Mouse (Mus musculus) lung, postnatal 0 days (tissue): Measurements from ENCODE around the gene Slc35f3. TPM values are rescaled to one million over a fixed set of nuclear protein-coding genes. Genes with fewer than 3 reads are reported as not detected.
A peak's percentile ranks its signal among the peaks of the same experiment; 100 is the strongest.

Experiments used
- ATAC-seq: fragments of 200-750 bp; cut with Nextera tagmentation; 2 replicates; pipeline ENCODE4 v1.8.0; 2017; ENCODE audit warnings: moderate library complexity
- DNase-seq: peaks from one replicate; pipeline ENCODE4 v3.0.0-alpha.2; 2016; ENCODE audit warnings: low spot score
- H3K27ac ChIP-seq: fragments of 300-500 bp; sonication (generic); 2 replicates; pipeline ENCODE4 v1.5.1; 2014; ENCODE audit warnings: antibody characterized with exemption, mild to moderate bottlenecking, low read length, mixed read lengths
- H3K27me3 ChIP-seq: fragments of 300-500 bp; sonication (generic); replicated peaks from 2 replicates; pipeline ENCODE4 v1.6.1; 2014; ENCODE audit warnings: low read length, mixed read lengths; ENCODE audit not compliant: insufficient read depth
- H3K36me3 ChIP-seq: fragments of 300-500 bp; sonication (generic); 2 replicates; pipeline ENCODE4 v1.6.1; 2014; ENCODE audit warnings: low read length, mixed read lengths; ENCODE audit not compliant: insufficient read depth
- H3K4me1 ChIP-seq: fragments of 300-500 bp; sonication (generic); 2 replicates; pipeline ENCODE4 v1.6.1; 2014; ENCODE audit warnings: antibody characterized with exemption, low read depth, low read length, mixed read lengths; ENCODE audit not compliant: insufficient read depth
- H3K4me2 ChIP-seq: fragments of 300-500 bp; sonication (generic); replicated peaks from 2 replicates; pipeline ENCODE4 v1.6.1; 2014; ENCODE audit warnings: low read depth, mild to moderate bottlenecking, low read length, moderate library complexity, mixed read lengths
- H3K4me3 ChIP-seq: fragments of 300-500 bp; sonication (generic); 2 replicates; pipeline ENCODE4 v1.5.1; 2014; ENCODE audit warnings: low read depth, low read length
- H3K9ac ChIP-seq: fragments of 300-500 bp; sonication (generic); replicated peaks from 2 replicates; pipeline ENCODE4 v1.6.1; 2014; ENCODE audit warnings: low read depth, mild to moderate bottlenecking
- H3K9me3 ChIP-seq: fragments of 300-500 bp; sonication (generic); 2 replicates; pipeline ENCODE4 v1.6.1; 2016; ENCODE audit warnings: low read length, mixed read lengths
- CTCF ChIP-seq: IDR thresholded peaks from 2 replicates; pipeline ENCODE4 v1.5.1; 2016; ENCODE audit warnings: antibody characterized with exemption, mild to moderate bottlenecking
- EP300 ChIP-seq: IDR thresholded peaks from 2 replicates; pipeline ENCODE4 v1.6.1; 2016; ENCODE audit warnings: antibody characterized with exemption, mild to moderate bottlenecking, control low read depth
- WGBS: fragments of 180-500 bp; shearing (Covaris S2); extraction: QIAGEN DNeasy Blood & Tissue Kit; methylation state at CpG from one replicate; pipeline ENCODE4 v1.1.7; 2014; 5-methylcytosine and 5-hydroxymethylcytosine counted together
- polyA plus RNA-seq: library from polyadenylated mRNA; unstranded; fragments of >200 nt; fragmentation: Nextera tagmentation; extraction: Ambion mirVana; gene quantifications from 2 replicates; pipeline ENCODE4 v1.2.1, GENCODE M21; 2015

Gene Slc35f3
- 0.38 and 0.67 TPM in 2 replicates for polyA plus RNA-seq

GRCm38 (mm10) chr8:126298296-126299093 is at the start of gene Slc35f3:
TSS of gene Slc35f3 (plus strand) at chr8:126298558.
- Histone ChIP-seq H3K9ac (no peak within 1 kb of the TSS), H3K4me3 (peak within 1 kb of the TSS; percentile 31), H3K27me3 (peaks cover 8% of the 10 kb centered on the region; the same call in 1 of the 2 replicates), H3K4me1 (no peaks in the 10 kb centered on the region), H3K27ac (no peak within 1 kb of the TSS), H3K36me3 (no peaks in the 10 kb centered on the region), H3K4me2 (peak within 1 kb of the TSS; percentile 64), H3K9me3 (no peaks in the 10 kb centered on the region)
- TF ChIP-seq EP300: no peak
- no peak for TF ChIP-seq CTCF
- peak; percentile 52 for ATAC-seq
- peak; percentile 33 for DNase-seq
- 3% methylated on average over 52 of the region's 72 CpGs for WGBS

- Histone ChIP-seq H3K9me3 (no peaks in the 10 kb centered on the region), H3K27ac (no peak overlapping the region), H3K27me3 (no peaks in the 10 kb centered on the region), H3K36me3 (no peaks in the 10 kb centered on the region), H3K4me1 (no peaks in the 10 kb centered on the region), H3K4me3 (no peak overlapping the region), H3K4me2 (no peak overlapping the region), H3K9ac (no peak overlapping the region)
- 70% methylated on average over 4 of the region's 4 CpGs for WGBS
- no peak for ATAC-seq
- TF ChIP-seq CTCF: no peak
- no peak for TF ChIP-seq EP300
- DNase-seq: no peak
Measured at GRCm38 (mm10) chr8:126250486-126250885, 47.9 kb upstream of the Slc35f3 start.

- DNase-seq: no peak
- no peak overlapping the region for H3K4me3 ChIP-seq
- no peak overlapping the region for H3K4me2 ChIP-seq
- no peaks in the 10 kb centered on the region for H3K4me1 ChIP-seq
- H3K9me3 ChIP-seq: no peaks in the 10 kb centered on the region
- WGBS: 50% methylated on average over 9 of the region's 9 CpGs
- no peak for ATAC-seq
- no peak overlapping the region for H3K9ac ChIP-seq
- no peaks in the 10 kb centered on the region for H3K36me3 ChIP-seq
- TF ChIP-seq CTCF: no peak
- no peak for TF ChIP-seq EP300
- H3K27me3 ChIP-seq: 0 out of 2 replicates have a peak, but pooled peaks cover 4% of the 10 kb centered on the region
- H3K27ac ChIP-seq: no peak overlapping the region
Measured at GRCm38 (mm10) chr8:126256585-126257391, 41.6 kb upstream of the Slc35f3 start.

- H3K36me3 ChIP-seq: no peaks in the 10 kb centered on the region
- no peak overlapping the region for H3K27ac ChIP-seq
- no peaks in the 10 kb centered on the region for H3K9me3 ChIP-seq
- H3K27me3 ChIP-seq: 0 out of 2 replicates have a peak, but pooled peaks cover 4% of the 10 kb centered on the region
- H3K4me3 ChIP-seq: no peak overlapping the region
- DNase-seq (no peak), ATAC-seq (no peak)
- H3K9ac ChIP-seq: no peak overlapping the region
- TF ChIP-seq CTCF (no peak), EP300 (no peak)
- no peak overlapping the region for H3K4me2 ChIP-seq
- H3K4me1 ChIP-seq: no peaks in the 10 kb centered on the region
- WGBS: 51% methylated on average over 8 of the region's 8 CpGs
Measured at GRCm38 (mm10) chr8:126257392-126257681, 41.0 kb upstream of the Slc35f3 start.

- no peak for TF ChIP-seq EP300
- TF ChIP-seq CTCF: peak; percentile 76
- no peak overlapping the region for H3K9ac ChIP-seq
- H3K36me3 ChIP-seq: no peaks in the 10 kb centered on the region
- no peak overlapping the region for H3K4me3 ChIP-seq
- H3K27ac ChIP-seq: no peak overlapping the region
- 2% methylated on average over 15 of the region's 15 CpGs for WGBS
- no peaks in the 10 kb centered on the region for H3K4me1 ChIP-seq
- ATAC-seq (0 out of 2 replicates have a peak, but pooled peaks have one; percentile 56), DNase-seq (peak; percentile 63)
- no peak overlapping the region for H3K4me2 ChIP-seq
- H3K9me3 ChIP-seq: no peaks in the 10 kb centered on the region
- H3K27me3 ChIP-seq: 0 out of 2 replicates have a peak, but pooled peaks cover 4% of the 10 kb centered on the region
Measured at GRCm38 (mm10) chr8:126258175-126258781, 40.1 kb upstream of the Slc35f3 start.

GRCm38 (mm10) chr8:126265186-126265585 is 33.2 kb upstream of the Slc35f3 start:
- Histone ChIP-seq H3K36me3 (no peaks in the 10 kb centered on the region), H3K9ac (no peak overlapping the region), H3K4me2 (no peak overlapping the region), H3K4me1 (no peaks in the 10 kb centered on the region), H3K4me3 (no peak overlapping the region), H3K27ac (no peak overlapping the region), H3K9me3 (no peaks in the 10 kb centered on the region), H3K27me3 (no peaks in the 10 kb centered on the region)
- ATAC-seq (no peak), DNase-seq (no peak)
- TF ChIP-seq CTCF (no peak), EP300 (no peak)
- WGBS: 73% methylated on average over 1 of the region's 1 CpGs
